Mouse (Mus musculus) erythroblast, adult 5-6 weeks (primary cell): ENCODE data around the gene Gm5039. TPM values are rescaled to one million over a fixed set of nuclear protein-coding genes. Genes with fewer than 3 reads are reported as not detected.
"Not testable (repeated sequence)": the region's sequence is repeated elsewhere in the genome, so short reads cannot be mapped to it uniquely, and the experiment has no call there.

ENCODE experiments used
- ATAC-seq: replicated peaks from 2 replicates; pipeline ENCODE4 v1.8.0; 2016; ENCODE audit warnings: moderate number of reproducible peaks, mild to moderate bottlenecking, moderate TSS enrichment, inconsistent platforms; ENCODE audit not compliant: poor library complexity, low FRiP score, severe bottlenecking
- total RNA-seq, 2 experiments: library from RNA; stranded (forward) in 1 of 2; stranded (reverse) in 1 of 2; fragments of 150-400 nt in 1 of 2; fragments of 200-764, 138-1000 nt in 1 of 2; gene quantifications; 2 replicates each; pipeline versions ENCODE4 v1.2.3 to v1.2.4; 2015 to 2017; ENCODE audit warnings: low replicate concordance in 2 of 2

The Gm5039 gene
- total RNA-seq (2015; ENCODE audit: low replicate concordance) (not detected in 2 replicates), total RNA-seq (2017; ENCODE audit: low replicate concordance) (not detected in 2 replicates)

- not testable (repeated sequence) for ATAC-seq
Observed at GRCm38 (mm10) chr12:88323926-88324325, at the start of gene Gm5039. Gene Gm5039, minus strand, starts transcription at chr12:88324026.

GRCm38 (mm10) chr12:88372018-88372417 lies 48.2 kb upstream of the Gm5039 start:
- no peak for ATAC-seq

GRCm38 (mm10) chr12:88370321-88370720 lies 46.5 kb upstream of the Gm5039 start:
- ATAC-seq = not testable (repeated sequence)

- not testable (repeated sequence) for ATAC-seq
Observed at GRCm38 (mm10) chr12:88369690-88370089, 45.9 kb upstream of the Gm5039 start.

GRCm38 (mm10) chr12:88368618-88369017 lies 44.8 kb upstream of the Gm5039 start:
- no peak for ATAC-seq

- ATAC-seq = no peak
Observed at GRCm38 (mm10) chr12:88367673-88368072, 43.8 kb upstream of the Gm5039 start.

- no peak for ATAC-seq
Observed at GRCm38 (mm10) chr12:88361120-88361445, 37.3 kb upstream of the Gm5039 start.

GRCm38 (mm10) chr12:88360441-88361119 lies 36.8 kb upstream of the Gm5039 start, which contains the start of gene Adck1:
Gene Adck1, plus strand, starts transcription at chr12:88360554.
- peak; percentile 88 for ATAC-seq

- no peak for ATAC-seq
Observed at GRCm38 (mm10) chr12:88354182-88354702, 30.4 kb upstream of the Gm5039 start.

GRCm38 (mm10) chr12:88341286-88341685 lies 17.5 kb upstream of the Gm5039 start:
- not testable (repeated sequence) for ATAC-seq

GRCm38 (mm10) chr12:88336662-88337413 lies 13.0 kb upstream of the Gm5039 start:
- not testable (repeated sequence) for ATAC-seq

- no peak for ATAC-seq
Observed at GRCm38 (mm10) chr12:88314556-88314955, 9.3 kb downstream of the Gm5039 start.

GRCm38 (mm10) chr12:88297171-88297570 lies 26.7 kb downstream of the Gm5039 start:
- ATAC-seq = not testable (repeated sequence)

- ATAC-seq = not testable (repeated sequence)
Observed at GRCm38 (mm10) chr12:88293082-88293481, 30.7 kb downstream of the Gm5039 start.

GRCm38 (mm10) chr12:88285224-88285623 lies 38.6 kb downstream of the Gm5039 start:
- not testable (repeated sequence) for ATAC-seq

- not testable (repeated sequence) for ATAC-seq
Observed at GRCm38 (mm10) chr12:88274400-88274799, 49.4 kb downstream of the Gm5039 start, which contains the start of gene Gm5662. Gene Gm5662, minus strand, starts transcription at chr12:88274500.

Other genes with a start within 250 kb of the Gm5039 start
- not detected in 2 replicates for gene Gm16368, start 240.3 kb downstream of the Gm5039 start, total RNA-seq (2015; ENCODE audit: low replicate concordance)
- not detected in 2 replicates for gene Gm16368, start 240.3 kb downstream of the Gm5039 start, total RNA-seq (2017; ENCODE audit: low replicate concordance)
- not detected in 2 replicates for gene Gm10436, start 141.9 kb downstream of the Gm5039 start, total RNA-seq (2015; ENCODE audit: low replicate concordance)
- not detected in 2 replicates for gene Gm10436, start 141.9 kb downstream of the Gm5039 start, total RNA-seq (2017; ENCODE audit: low replicate concordance)
- not detected in 2 replicates for gene Gm8332, start 73.9 kb downstream of the Gm5039 start, total RNA-seq (2015; ENCODE audit: low replicate concordance)
- gene Gm8332, start 73.9 kb downstream of the Gm5039 start, total RNA-seq (2017; ENCODE audit: low replicate concordance) = not detected in 2 replicates
- gene Gm5662, start 49.5 kb downstream of the Gm5039 start, total RNA-seq (2015; ENCODE audit: low replicate concordance) = not detected in 2 replicates
- not detected in 2 replicates for gene Gm5662, start 49.5 kb downstream of the Gm5039 start, total RNA-seq (2017; ENCODE audit: low replicate concordance)
- gene Adck1, start 36.5 kb upstream of the Gm5039 start, total RNA-seq (2015; ENCODE audit: low replicate concordance) = 0.42 and 2.3 TPM in 2 replicates
- 1.8 and 2.0 TPM in 2 replicates for gene Adck1, start 36.5 kb upstream of the Gm5039 start, total RNA-seq (2017; ENCODE audit: low replicate concordance)